Mouse (Mus musculus): ENCODE data around the gene Slc22a17. TPM values are rescaled to one million over a fixed set of nuclear protein-coding genes. Genes with fewer than 3 reads are reported as not detected.

The Slc22a17 gene
- polyA plus RNA-seq, 1 experiment from 2014 or later: 167 TPM

DNA sequence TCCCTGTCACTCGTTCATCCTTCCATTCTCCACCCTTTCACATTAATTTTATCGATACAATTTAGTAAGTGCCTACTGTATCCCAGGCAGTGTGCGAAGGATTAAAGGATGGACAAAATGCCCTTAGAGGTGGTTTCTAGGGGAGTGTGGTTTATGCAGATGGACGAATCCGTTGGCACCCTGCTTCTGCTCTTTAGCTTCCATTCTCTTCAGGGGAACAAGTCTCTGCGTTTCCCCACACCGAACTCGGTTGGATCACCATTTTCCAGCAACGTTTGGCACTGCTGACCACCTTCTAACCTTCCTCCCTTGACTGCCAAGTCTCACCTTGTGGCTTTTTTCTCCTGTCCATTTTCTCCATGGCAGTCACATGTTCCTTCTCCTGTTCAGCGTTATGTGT lies 411 bp upstream of the Slc22a17 start:
- ATAC-seq (replicated peaks): 0 out of 2 replicates have a peak, but pooled peaks have one; percentile 3
- Histone ChIP-seq H3K9me3 (no peaks in the 10 kb centered on the region), H3K9ac (replicated peaks) (peak overlapping the region; percentile 84), H3K36me3 (peaks cover 22% of the 10 kb centered on the region), H3K4me1 (peaks cover 21% of the 10 kb centered on the region), H3K4me2 (replicated peaks) (peak overlapping the region; percentile 83), H3K4me3 (peak overlapping the region; percentile 74), H3K27ac (replicated peaks) (peak overlapping the region; percentile 87), H3K27me3 (no peaks in the 10 kb centered on the region)
- WGBS: 14% methylated on average over 10 of the region's 10 CpGs

DNA sequence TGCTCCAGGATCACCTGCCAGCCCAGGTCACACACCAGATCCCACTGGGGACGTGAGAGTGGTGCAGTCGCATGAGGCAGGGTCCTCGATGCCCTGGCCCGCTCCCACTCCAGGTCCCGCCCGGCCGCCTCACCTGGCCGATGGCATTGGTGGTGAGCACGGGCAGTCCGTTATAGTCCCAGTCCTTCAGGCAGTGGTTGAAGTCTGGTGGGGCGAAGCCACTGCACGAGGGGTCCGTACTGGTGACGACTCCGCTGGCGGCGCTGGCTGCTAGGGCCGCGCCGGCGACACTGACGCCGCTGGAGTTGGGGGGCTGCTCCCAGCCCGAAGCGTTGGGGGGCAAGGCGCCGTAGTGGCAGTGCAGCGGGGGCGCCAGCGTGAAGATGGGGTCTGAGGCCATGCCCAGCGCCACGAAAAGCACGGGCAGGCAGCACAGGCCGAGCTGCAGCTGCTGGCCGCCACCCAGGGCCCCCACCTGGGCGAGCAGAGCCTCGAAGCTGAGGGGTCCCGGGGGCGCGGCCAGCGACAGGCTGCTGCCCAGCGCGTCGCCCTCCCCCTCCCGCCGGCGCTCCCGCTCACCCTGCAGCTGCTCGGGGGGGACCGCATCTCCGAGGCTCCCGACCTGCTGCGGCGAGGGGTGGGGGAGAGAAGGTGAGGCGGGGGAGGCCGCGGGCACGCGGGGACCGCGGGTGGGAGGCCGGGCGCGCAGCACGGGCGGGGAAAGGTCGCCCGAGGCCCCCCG lies 652 bp downstream of the Slc22a17 start:
- H3K9me3 ChIP-seq: no peaks in the 10 kb centered on the region
- peaks cover 21% of the 10 kb centered on the region for H3K4me1 ChIP-seq
- peak overlapping the region; percentile 87 for H3K27ac ChIP-seq (replicated peaks)
- no peaks in the 10 kb centered on the region for H3K27me3 ChIP-seq
- peaks cover 27% of the 10 kb centered on the region for H3K36me3 ChIP-seq
- peak overlapping the region; percentile 74 for H3K4me3 ChIP-seq
- peak; percentile 68 for ATAC-seq (replicated peaks)
- WGBS: 2% methylated on average over 49 of the region's 69 CpGs
- peak overlapping the region; percentile 84 for H3K9ac ChIP-seq (replicated peaks)
- H3K4me2 ChIP-seq (replicated peaks): peak overlapping the region; percentile 83

DNA sequence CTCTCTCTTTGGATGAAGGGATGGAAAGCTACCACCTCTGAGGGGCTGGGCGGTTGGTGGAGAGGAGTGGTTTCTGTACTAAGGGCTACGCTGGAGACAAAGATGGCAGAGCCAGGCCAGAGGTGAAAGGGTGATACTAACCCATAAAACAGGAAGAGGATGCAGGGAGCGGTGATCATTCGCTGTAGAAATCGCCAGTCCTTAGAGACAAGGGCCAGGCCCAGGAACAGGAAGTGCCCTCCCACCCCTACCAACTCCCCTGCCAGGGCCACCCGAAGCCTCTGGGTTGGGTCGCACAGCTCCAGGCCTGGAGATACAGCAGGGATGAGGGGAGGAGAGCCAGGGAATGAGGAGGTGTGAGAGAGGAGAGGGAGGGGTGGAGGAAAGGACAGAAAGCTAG lies 4.2 kb downstream of the Slc22a17 start:
- Histone ChIP-seq H3K36me3 (peaks cover 48% of the 10 kb centered on the region), H3K9ac (replicated peaks) (no peak overlapping the region), H3K4me3 (no peak overlapping the region)

DNA sequence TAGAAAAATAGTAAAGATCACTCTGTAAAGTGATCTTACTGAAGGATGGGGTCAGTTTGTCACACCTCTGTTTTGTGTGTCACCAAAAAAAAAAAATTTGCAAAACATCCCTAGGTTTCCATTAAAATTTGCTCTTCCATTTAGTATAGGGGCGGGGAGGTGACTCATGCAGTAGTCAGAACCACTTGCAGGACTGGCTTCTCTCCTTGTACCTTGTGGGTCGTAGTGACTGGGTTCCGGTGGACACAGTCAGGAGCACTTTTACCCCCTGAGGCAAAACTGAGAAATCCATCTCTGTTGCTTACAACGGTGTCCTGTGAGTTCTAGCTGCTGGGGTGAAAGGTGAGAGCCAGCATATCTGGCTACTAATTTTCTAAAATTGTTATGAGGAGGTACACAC lies 9.3 kb downstream of the Slc22a17 start:
- H3K4me3 ChIP-seq: no peak overlapping the region
- H3K9ac ChIP-seq (replicated peaks): no peak overlapping the region
- H3K9me3 ChIP-seq: no peaks in the 10 kb centered on the region
- no peak overlapping the region for H3K27ac ChIP-seq (replicated peaks)
- H3K4me1 ChIP-seq: no peaks in the 10 kb centered on the region
- 90% methylated on average over 4 of the region's 4 CpGs for WGBS
- H3K27me3 ChIP-seq: no peaks in the 10 kb centered on the region
- H3K4me2 ChIP-seq (replicated peaks): no peak overlapping the region
- peaks cover 46% of the 10 kb centered on the region for H3K36me3 ChIP-seq
- no peak for ATAC-seq (replicated peaks)

More for the DNA sequence above, 4.2 kb downstream of the Slc22a17 start:
- H3K4me2 ChIP-seq (replicated peaks): no peak overlapping the region
- H3K27ac ChIP-seq (replicated peaks): no peak overlapping the region
- ATAC-seq (replicated peaks): no peak
- H3K9me3 ChIP-seq: no peaks in the 10 kb centered on the region
- no peaks in the 10 kb centered on the region for H3K27me3 ChIP-seq
- H3K4me1 ChIP-seq: peaks cover 20% of the 10 kb centered on the region
- 86% methylated on average over 7 of the region's 7 CpGs for WGBS

DNA sequence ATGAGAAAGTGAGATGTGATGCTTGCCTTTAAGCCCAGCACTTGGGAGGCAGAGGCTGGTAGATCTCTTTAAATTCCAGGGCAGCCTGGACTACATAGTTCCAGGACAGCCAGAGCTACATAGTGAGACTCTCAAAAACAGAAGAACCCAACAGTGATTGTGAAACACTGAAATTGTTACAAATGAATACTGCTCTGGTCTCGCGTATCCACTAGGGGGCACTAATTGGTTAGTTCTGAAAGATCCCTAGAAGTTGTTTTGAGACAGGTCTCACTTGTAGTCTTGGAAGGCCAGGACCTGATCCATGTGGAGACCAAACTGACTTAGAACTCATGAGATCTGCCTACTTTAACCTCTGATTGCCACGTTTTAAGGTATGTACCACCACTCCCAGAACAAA lies 12.5 kb downstream of the Slc22a17 start:
- H3K27ac ChIP-seq (replicated peaks): peak overlapping the region; percentile 6; the same call in 1 of the 2 replicates
- peak; percentile 59 for ATAC-seq (replicated peaks)
- peaks cover 18% of the 10 kb centered on the region for H3K4me1 ChIP-seq
- no peak overlapping the region for H3K4me3 ChIP-seq
- peaks cover 44% of the 10 kb centered on the region for H3K36me3 ChIP-seq
- no peaks in the 10 kb centered on the region for H3K27me3 ChIP-seq
- WGBS: under 1% methylated on average over 3 of the region's 3 CpGs
- H3K4me2 ChIP-seq (replicated peaks): no peak overlapping the region
- H3K9me3 ChIP-seq: no peaks in the 10 kb centered on the region
- no peak overlapping the region for H3K9ac ChIP-seq (replicated peaks)

DNA sequence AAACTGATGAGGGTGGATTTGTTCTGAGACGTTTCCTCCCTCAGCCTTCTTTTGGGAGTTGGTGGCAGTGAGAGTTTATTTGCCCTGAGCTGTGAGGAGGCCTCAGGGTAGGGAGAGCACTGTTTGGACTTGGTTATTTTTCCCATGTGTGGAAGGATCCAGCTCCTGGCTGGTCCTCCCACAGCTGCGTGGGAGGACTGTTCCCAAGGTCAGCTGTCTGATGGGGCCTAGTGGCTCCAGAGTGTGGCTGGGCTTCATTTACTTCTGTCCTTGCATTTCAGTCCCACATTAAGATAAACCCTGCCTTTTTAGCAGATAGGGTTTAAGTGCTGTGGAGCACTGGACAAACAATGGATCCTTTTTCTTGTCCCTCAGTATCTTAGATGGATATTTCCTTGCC lies 15.5 kb downstream of the Slc22a17 start:
- no peak overlapping the region for H3K4me2 ChIP-seq (replicated peaks)
- 75% methylated on average over 2 of the region's 2 CpGs for WGBS
- ATAC-seq (replicated peaks): no peak
- H3K9ac ChIP-seq (replicated peaks): no peak overlapping the region
- H3K4me3 ChIP-seq: no peak overlapping the region
- no peaks in the 10 kb centered on the region for H3K27me3 ChIP-seq
- peaks cover 36% of the 10 kb centered on the region for H3K36me3 ChIP-seq
- peaks cover 24% of the 10 kb centered on the region for H3K4me1 ChIP-seq
- no peaks in the 10 kb centered on the region for H3K9me3 ChIP-seq
- peak overlapping the region; percentile 31; the same call in 1 of the 2 replicates for H3K27ac ChIP-seq (replicated peaks)

DNA sequence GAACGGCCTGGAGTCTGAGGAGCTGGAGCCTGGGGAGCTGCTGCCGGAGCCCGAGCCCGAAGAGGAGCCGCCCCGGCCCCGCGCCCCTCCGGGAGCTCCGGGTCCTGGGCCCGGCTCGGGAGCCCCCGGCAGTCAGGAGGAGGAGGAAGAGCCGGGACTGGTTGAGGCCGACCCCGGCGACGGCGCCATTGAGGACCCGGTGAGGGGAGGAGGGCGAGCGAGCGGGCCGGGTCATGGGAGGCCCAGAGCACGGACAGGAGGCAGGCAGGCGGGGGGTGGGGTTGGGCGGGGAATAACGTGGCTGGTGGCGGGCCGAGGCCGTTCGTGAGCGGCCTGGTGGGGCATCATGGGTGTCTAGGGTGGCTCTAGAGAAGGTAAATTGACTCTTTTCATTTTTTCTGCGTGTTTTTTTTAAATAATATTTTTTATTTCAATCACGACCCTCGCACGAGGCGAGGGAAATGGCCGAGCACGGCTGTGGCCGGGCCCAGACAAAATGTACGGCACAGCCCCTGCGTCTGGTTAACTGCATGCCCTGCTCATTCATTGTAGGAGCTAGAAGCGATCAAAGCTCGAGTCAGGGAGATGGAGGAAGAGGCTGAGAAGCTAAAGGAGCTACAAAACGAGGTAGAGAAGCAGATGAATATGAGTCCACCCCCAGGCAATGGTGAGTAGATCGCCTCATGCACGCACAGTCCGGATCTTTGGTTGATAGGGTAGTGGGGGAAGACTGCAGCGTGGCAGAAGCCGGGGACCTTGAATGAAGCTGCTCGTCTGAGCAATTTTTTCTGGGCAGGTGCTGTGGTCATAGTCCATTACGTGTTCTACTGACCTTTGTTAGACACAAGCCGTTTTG lies 18.4 kb downstream of the Slc22a17 start:
- Histone ChIP-seq H3K4me1 (peaks cover 24% of the 10 kb centered on the region), H3K9me3 (no peaks in the 10 kb centered on the region), H3K27ac (replicated peaks) (peak overlapping the region; percentile 94), H3K4me2 (replicated peaks) (peak overlapping the region; percentile 64), H3K4me3 (peak overlapping the region; percentile 90), H3K36me3 (peaks cover 36% of the 10 kb centered on the region), H3K9ac (replicated peaks) (peak overlapping the region; percentile 98), H3K27me3 (no peaks in the 10 kb centered on the region)
- under 1% methylated on average over 52 of the region's 54 CpGs for WGBS
- ATAC-seq (replicated peaks): peak; percentile 55

DNA sequence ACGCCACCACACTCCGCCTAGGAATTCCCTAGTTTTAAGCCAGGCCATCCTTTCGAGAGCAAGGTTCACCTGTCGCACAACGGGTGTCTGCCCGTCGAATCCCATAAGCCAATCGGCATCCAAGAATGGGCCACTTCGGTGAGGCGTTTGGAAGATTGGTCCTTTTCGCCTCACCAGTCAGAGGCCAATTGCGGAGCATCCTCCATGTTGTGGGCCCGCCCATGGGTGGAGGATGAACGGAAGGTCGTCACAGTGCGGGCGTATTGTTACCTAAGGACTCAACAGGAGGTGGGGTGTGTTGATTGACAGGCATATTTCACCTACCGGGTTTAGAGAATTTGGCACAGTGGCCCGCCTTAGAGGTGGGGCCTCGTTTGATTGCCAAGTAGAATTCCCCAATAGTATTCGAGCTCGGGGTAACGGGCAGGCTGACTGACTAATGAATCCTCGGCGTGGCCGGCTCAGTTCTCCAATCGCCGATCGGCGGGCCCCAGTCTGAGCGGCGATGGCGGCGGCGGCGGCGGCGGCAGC lies 19.2 kb downstream of the Slc22a17 start:
- peak; percentile 99 for ATAC-seq (replicated peaks)

DNA sequence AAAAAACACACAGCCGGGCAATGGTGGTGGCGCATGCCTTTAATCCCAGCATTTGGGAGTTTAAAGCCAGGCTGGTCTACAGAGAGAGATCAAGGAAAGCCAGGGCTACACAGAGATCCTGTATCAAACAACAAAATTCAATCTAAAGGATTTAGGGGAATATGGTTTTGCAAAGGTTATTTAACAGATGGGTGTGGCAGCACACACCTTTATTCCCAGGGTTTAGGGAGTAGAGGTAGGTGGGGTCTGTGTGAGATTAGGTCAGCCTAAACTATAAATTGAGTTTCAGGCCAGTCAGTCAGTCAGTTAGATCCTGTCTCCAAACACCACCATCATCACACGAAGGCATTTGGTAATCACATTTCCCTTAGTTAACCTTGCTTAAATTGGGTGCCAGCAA lies 20.7 kb downstream of the Slc22a17 start, which contains the start of gene Pabpn1:
Gene Pabpn1 (plus strand): TSS at position 301 of the 400 bp plus-strand sequence.
- Histone ChIP-seq H3K27me3 (no peaks in the 10 kb centered on the region), H3K9me3 (no peaks in the 10 kb centered on the region), H3K9ac (replicated peaks) (peak within 1 kb of the TSS; percentile 53), H3K36me3 (peaks cover 18% of the 10 kb centered on the region), H3K27ac (replicated peaks) (peak within 1 kb of the TSS; percentile 92), H3K4me2 (replicated peaks) (peak within 1 kb of the TSS; percentile 51), H3K4me1 (peaks cover 23% of the 10 kb centered on the region), H3K4me3 (peak within 1 kb of the TSS; percentile 90)
- WGBS: 93% methylated on average over 3 of the region's 3 CpGs
- no peak for ATAC-seq (replicated peaks)

More for the DNA sequence above, 19.2 kb downstream of the Slc22a17 start:
- WGBS: under 1% methylated on average over 38 of the region's 38 CpGs
- H3K4me2 ChIP-seq (replicated peaks): peak overlapping the region; percentile 64
- H3K9me3 ChIP-seq: no peaks in the 10 kb centered on the region
- H3K4me3 ChIP-seq: peak overlapping the region; percentile 90
- H3K27ac ChIP-seq (replicated peaks): peak overlapping the region; percentile 94
- peak overlapping the region; percentile 98 for H3K9ac ChIP-seq (replicated peaks)
- no peaks in the 10 kb centered on the region for H3K27me3 ChIP-seq
- H3K36me3 ChIP-seq: peaks cover 30% of the 10 kb centered on the region
- peaks cover 24% of the 10 kb centered on the region for H3K4me1 ChIP-seq

DNA sequence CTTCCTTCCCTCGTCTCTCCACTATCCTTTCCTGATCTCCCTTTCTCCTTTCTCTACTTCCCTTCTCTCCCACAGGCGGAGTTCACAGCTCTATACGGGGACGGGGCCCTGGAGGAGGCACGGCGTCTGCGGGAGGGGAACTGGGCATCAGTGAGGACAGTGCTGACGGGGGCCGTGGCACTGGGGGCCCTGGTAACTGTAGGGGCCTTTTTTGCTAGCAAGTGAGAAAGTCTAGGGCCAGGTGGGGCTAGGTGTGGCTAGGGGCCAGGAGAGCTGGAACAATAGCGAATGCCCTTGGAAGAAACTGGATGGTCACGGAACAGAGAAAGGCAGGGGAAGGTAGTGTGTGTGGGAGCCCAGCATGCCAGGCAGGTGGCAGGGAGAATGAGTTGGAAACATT lies 27.6 kb downstream of the Slc22a17 start:
- ATAC-seq (replicated peaks): no peak

DNA sequence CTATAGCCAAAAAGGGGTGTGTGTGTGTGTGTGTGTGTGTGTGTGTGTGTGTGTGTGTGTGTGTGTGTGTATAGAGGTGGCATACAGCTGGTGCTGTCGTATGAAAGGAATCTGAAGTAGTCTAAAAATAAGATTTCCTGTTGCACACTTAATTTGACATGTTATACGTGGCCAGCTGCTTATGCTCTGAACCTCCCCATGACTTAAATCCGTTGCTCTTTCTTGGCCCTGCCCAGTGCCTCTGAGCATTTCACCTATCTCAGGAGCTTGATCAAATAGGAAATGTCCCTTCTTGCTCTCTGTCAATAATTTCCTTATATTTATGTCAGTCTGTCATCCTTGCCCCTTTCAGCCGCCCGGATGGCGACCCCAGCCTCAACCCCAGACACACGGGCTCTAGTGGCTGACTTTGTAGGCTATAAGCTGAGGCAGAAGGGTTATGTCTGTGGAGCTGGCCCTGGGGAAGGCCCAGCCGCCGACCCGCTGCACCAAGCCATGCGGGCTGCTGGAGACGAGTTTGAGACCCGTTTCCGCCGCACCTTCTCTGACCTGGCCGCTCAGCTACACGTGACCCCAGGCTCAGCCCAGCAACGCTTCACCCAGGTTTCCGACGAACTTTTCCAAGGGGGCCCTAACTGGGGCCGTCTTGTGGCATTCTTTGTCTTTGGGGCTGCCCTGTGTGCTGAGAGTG lies 28.8 kb downstream of the Slc22a17 start:
- Histone ChIP-seq H3K4me1 (peaks cover 26% of the 10 kb centered on the region), H3K36me3 (no peaks in the 10 kb centered on the region), H3K4me2 (replicated peaks) (peak overlapping the region; percentile 74), H3K4me3 (peak overlapping the region; percentile 57), H3K27me3 (no peaks in the 10 kb centered on the region), H3K9ac (replicated peaks) (peak overlapping the region; percentile 73), H3K9me3 (no peaks in the 10 kb centered on the region), H3K27ac (replicated peaks) (peak overlapping the region; percentile 85)
- peak; percentile 2; the same call in 1 of the 2 replicates for ATAC-seq (replicated peaks)
- 32% methylated on average over 21 of the region's 21 CpGs for WGBS

More for the DNA sequence above, 27.6 kb downstream of the Slc22a17 start:
- Histone ChIP-seq H3K9me3 (no peaks in the 10 kb centered on the region), H3K4me2 (replicated peaks) (no peak overlapping the region), H3K4me3 (no peak overlapping the region), H3K27me3 (no peaks in the 10 kb centered on the region), H3K4me1 (peaks cover 26% of the 10 kb centered on the region), H3K27ac (replicated peaks) (no peak overlapping the region), H3K9ac (replicated peaks) (peak overlapping the region; percentile 32), H3K36me3 (no peaks in the 10 kb centered on the region)
- 93% methylated on average over 11 of the region's 11 CpGs for WGBS
